Mouse (Mus musculus): ENCODE data around the gene Igflr1. TPM values are rescaled to one million over a fixed set of nuclear protein-coding genes. Genes with fewer than 3 reads are reported as not detected.
A peak's percentile ranks its signal among the peaks of the same experiment; 100 is the strongest.

Gene Igflr1
- total RNA-seq (2021), result 1 to 10 TPM in 1 of 2 experiments, under 1 TPM in 1; 0.82 to 1.4 TPM
- long read RNA-seq, experiment 1, result 0 reads
- long read RNA-seq, experiment 2, result 0 reads

GRCm38 (mm10) chr7:30564970-30565571 is at the start of gene Igflr1:
Gene Igflr1 (plus strand): TSS chr7:30565427.
- DNase-seq (ENCODE audit: low spot score), result no peak

- DNase-seq (ENCODE audit: low spot score), result no peak
These were observed 46.9 kb upstream of the Igflr1 start for GRCm38 (mm10) chr7:30518325-30518724.

DNA sequence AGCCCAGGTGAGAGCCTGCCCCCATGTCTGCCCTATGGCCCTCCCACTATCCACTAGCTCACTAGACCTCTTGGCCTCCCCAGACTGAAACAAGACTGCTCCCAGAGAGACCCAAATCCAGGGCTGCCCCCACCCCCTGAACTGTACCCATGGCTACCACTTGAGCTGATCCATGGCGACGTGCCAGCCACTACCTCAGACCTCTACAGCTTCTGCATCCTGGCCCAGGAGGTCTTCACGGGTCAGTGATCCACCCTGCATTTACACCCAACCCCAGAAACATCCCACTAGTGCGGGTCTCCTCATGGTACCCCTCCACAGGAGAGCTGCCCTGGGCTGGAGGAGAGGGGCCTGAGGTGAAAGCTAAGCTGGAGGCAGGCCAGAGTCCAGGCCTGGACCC is 44.8 kb upstream of the Igflr1 start:
- no peak for DNase-seq (ENCODE audit: low spot score)

GRCm38 (mm10) chr7:30520856-30521255 is 44.4 kb upstream of the Igflr1 start:
- no peak for DNase-seq (ENCODE audit: low spot score)

DNA sequence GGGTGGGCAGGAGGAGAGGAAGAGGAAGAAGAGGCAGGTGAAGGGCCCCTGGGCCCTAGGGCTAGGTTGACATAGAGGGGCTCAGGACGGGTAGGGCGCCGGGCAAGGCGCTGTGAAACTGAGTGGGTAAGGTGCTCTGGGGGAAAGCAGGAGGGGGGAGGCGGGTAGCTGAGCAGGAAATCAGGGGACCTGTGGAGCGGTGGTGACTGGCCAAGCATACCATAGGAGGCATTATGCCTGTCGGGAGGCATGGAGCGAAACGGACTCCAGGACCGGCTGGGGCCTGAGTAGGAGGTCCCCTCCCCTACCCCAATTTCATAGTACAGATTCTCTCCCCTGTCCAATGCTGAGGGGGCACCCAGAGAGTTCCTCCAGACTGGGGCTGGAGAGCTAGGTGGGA is 42.4 kb upstream of the Igflr1 start:
- DNase-seq (ENCODE audit: low spot score), result no peak

- DNase-seq (ENCODE audit: low spot score), result no peak
These were observed 40.7 kb upstream of the Igflr1 start for GRCm38 (mm10) chr7:30524487-30524886.

DNA sequence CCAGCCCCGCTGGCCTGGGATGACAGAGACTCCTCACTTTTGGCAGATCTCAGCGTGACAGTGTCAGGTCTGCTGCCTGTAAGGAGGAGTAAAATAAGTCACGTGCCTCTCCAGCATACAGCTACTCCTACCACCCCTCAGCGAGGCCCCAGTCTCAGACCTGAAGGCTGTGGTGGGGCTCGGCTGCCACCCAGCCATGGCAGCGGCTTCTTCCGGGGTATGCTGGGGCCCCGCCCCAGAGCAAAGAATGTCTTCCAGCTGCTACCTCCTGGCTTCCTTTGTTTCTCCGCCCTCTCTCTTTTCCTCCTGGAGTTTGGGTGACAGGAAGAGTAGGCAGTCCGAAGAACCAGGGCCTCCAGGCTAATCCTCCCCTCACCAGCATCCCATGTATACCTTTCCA is 39.3 kb upstream of the Igflr1 start:
- no peak for DNase-seq (ENCODE audit: low spot score)

DNA sequence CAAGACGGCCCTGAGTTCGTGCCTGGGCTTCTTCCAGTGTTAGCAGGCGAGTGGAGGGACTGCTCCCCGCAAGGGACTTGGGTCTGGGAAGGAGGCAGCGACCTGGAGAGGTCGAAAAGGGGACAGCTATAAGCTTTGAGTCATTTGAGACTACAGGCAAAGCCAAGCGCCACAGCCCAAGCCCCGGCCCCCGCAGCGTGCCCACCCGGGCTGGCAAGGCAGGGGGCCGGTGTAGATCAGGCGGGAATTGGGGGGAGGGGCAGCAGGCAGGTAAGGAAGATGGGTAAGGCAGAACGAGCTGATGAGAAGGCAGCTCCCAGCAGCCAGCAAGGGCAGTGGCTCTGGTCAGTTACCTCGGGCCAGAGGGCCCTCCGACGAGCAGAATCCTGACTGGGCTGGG is 38.8 kb upstream of the Igflr1 start:
- DNase-seq (ENCODE audit: low spot score), result no peak

- no peak for DNase-seq (ENCODE audit: low spot score)
These were observed 38.2 kb upstream of the Igflr1 start for GRCm38 (mm10) chr7:30526981-30527380.

DNA sequence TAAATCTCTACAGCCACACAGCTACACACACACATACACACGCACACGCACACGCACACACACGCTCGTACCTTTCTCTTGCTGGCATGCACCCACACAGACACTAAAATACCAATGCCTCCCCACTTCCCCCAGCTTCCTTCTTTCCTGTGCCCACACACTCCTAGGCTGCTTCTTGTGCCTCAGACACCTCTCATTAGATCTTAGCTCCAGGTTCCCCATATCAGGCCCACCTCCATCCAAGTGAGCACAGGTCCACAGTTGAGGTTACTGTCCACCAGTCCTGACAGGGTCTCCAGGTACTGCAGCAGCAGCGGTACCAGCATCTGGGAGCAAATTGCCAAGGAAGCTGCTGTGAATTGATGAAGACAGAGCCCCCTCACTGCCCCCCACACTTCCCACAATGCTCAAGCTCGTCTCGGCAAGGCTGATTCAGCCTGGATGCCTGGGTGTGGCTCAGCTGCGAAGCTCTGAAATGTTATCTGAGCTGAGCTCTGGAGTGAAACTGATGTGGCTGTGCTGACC is 33.9 kb upstream of the Igflr1 start:
- DNase-seq (ENCODE audit: low spot score), result no peak

DNA sequence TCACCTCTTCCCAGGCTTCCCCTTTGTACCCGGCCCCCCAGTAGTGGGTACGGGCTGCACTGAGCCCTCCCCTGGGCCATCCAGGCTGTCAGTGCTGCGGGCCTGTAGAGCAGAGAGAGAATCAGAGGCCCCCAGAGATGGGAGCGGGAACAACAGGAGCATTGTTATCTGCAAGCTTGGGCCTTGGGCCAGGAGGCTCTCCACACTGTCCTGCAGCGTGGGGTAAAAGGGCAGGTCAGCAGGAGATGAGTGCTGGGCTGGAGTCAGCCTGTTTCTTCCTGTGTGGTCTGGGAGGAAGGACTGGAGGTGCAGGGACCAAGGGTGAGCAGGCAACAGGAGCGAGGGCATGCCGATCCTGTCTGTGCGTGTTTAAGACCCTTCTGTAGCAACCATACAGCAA is 32.3 kb upstream of the Igflr1 start:
- DNase-seq (ENCODE audit: low spot score), result no peak

DNA sequence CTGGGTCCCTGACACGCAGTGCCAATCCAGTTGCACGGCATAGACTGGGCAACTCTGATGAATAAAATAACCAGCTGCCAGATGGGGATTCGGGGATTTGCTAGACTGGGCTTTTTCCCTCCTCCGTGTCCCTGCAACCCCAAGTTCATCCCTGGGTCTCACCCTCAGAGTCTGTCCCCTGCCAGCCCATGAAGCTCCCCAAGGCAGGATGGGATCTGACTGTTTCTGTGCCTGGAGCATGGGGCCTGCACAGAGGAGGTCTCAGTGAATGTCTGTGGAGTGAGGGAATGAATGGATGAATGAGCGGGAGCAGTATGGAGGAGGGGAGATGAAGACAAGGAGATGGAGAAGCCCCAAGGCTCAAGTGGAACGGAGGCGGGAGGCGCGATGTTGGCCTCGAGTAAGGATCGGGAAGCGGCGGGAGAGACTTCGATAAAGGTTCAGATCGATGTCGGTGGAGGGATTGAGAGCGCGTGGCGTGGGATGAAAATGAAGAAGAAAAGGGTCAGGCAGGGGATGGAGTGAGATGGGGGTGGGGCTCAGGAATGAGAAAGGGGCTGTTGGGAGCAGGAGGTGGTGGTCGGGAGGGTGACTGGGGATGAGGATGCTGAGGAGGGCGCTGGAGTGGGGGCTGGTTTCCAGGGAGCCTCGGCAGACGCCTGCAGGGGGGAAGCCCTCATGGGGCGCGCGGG is 31.1 kb upstream of the Igflr1 start:
- no peak for DNase-seq (ENCODE audit: low spot score)

GRCm38 (mm10) chr7:30534633-30535577 is 30.3 kb upstream of the Igflr1 start, which contains the start of gene Arhgap33:
Gene Arhgap33 (minus strand): TSS chr7:30535060.
- peak; percentile 92 for DNase-seq (ENCODE audit: low spot score)

- DNase-seq (ENCODE audit: low spot score), result no peak
These were observed 24.7 kb upstream of the Igflr1 start for GRCm38 (mm10) chr7:30540572-30540971.

GRCm38 (mm10) chr7:30544327-30544726 is 20.9 kb upstream of the Igflr1 start:
- no peak for DNase-seq (ENCODE audit: low spot score)

GRCm38 (mm10) chr7:30549880-30550279 is 15.3 kb upstream of the Igflr1 start:
- DNase-seq (ENCODE audit: low spot score), result no peak

GRCm38 (mm10) chr7:30550603-30551002 is 14.6 kb upstream of the Igflr1 start:
- no peak for DNase-seq (ENCODE audit: low spot score)

DNA sequence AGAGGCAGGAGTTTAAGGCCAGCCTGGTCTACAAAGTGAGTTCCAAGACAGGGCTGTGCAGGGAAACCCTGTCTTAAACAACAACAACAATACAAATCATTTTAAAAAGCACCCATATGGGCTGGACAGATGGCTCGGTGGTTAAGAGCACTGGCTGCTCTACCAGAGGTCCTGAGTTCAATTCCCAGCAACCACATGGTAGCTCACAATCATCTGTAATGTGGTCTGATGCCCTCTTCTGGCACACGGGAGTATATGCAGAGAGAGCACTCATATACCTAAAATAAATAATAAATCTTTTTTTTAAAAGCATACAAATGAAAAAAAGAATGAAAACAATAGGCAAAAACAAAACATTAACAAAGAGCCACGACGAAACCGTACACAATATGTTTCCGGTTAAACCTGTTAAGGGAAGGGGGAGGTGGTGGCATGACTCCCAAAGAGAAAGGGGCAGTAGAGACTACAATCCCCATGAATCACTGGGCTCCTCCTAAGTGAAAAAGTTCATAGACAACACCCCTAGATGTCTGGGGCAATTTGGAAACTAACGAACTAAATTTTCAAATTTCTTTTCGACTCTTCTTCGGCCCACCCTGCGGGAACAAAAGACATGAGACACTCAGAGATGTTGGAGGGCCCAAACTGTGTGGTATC is 13.7 kb upstream of the Igflr1 start:
- DNase-seq (ENCODE audit: low spot score), result no peak

- DNase-seq (ENCODE audit: low spot score), result peak; percentile 97
These were observed 12.9 kb upstream of the Igflr1 start, which contains the start of the genes Hspb6 and Proser3 for GRCm38 (mm10) chr7:30552102-30553020. Gene Hspb6 (plus strand): TSS chr7:30552178. Gene Proser3 (minus strand): TSS chr7:30552299.

- DNase-seq (ENCODE audit: low spot score), result peak; percentile 81
These were observed 12.1 kb upstream of the Igflr1 start for GRCm38 (mm10) chr7:30553021-30553589.

Data from gastrocnemius, adult 18-20 months (tissue).